Mouse (Mus musculus) midbrain, embryonic 15.5 days (tissue): Measurements from ENCODE around the gene H2-T22. TPM values are rescaled to one million over a fixed set of nuclear protein-coding genes. Genes with fewer than 3 reads are reported as not detected.
A peak's percentile ranks its signal among the peaks of the same experiment; 100 is the strongest.

Source experiments
- ATAC-seq: fragments of 200-750 bp; cut with Nextera tagmentation; replicated peaks from 2 replicates; pipeline ENCODE4 v1.8.0; 2017; ENCODE audit warnings: moderate TSS enrichment
- H3K27ac ChIP-seq: fragments of 300-500 bp; sonication (generic); 2 replicates; pipeline ENCODE4 v1.5.1; 2015; ENCODE audit warnings: mild to moderate bottlenecking, inconsistent platforms
- H3K27me3 ChIP-seq: fragments of 300-500 bp; sonication (generic); replicated peaks from 2 replicates; pipeline ENCODE4 v1.6.1; 2015; ENCODE audit warnings: inconsistent platforms
- H3K36me3 ChIP-seq: fragments of 300-500 bp; sonication (generic); replicated peaks from 2 replicates; pipeline ENCODE4 v1.6.1; 2015; ENCODE audit warnings: inconsistent platforms
- H3K4me1 ChIP-seq: fragments of 300-500 bp; sonication (generic); 2 replicates; pipeline ENCODE4 v1.6.1; 2015; ENCODE audit warnings: inconsistent platforms
- H3K4me2 ChIP-seq: fragments of 300-500 bp; sonication (generic); 2 replicates; pipeline ENCODE4 v1.6.1; 2015; ENCODE audit warnings: inconsistent platforms, mild to moderate bottlenecking, moderate library complexity
- H3K4me3 ChIP-seq: fragments of 300-500 bp; sonication (generic); 2 replicates; pipeline ENCODE4 v1.5.1; 2015; ENCODE audit warnings: mild to moderate bottlenecking, inconsistent platforms
- H3K9ac ChIP-seq: fragments of 300-500 bp; sonication (generic); 2 replicates; pipeline ENCODE4 v1.6.1; 2015; ENCODE audit warnings: mild to moderate bottlenecking, inconsistent platforms
- H3K9me3 ChIP-seq: fragments of 300-500 bp; sonication (generic); 2 replicates; pipeline ENCODE4 v1.6.1; 2016; ENCODE audit warnings: inconsistent platforms
- WGBS: fragments of 180-500 bp; shearing (Covaris S2); methylation state at CpG from one replicate; pipeline ENCODE4 v1.1.7; 2015; ENCODE audit warnings: mixed read lengths; 5-methylcytosine and 5-hydroxymethylcytosine counted together
- polyA plus RNA-seq: library from polyadenylated mRNA; unstranded; fragments of >200 nt; fragmentation: Nextera tagmentation; extraction: Ambion mirVana; gene quantifications from 2 replicates; pipeline ENCODE4 v1.2.1, GENCODE M21; 2015

The H2-T22 gene
- polyA plus RNA-seq, 1 experiment from 2014 or later: 6.0 TPM

DNA sequence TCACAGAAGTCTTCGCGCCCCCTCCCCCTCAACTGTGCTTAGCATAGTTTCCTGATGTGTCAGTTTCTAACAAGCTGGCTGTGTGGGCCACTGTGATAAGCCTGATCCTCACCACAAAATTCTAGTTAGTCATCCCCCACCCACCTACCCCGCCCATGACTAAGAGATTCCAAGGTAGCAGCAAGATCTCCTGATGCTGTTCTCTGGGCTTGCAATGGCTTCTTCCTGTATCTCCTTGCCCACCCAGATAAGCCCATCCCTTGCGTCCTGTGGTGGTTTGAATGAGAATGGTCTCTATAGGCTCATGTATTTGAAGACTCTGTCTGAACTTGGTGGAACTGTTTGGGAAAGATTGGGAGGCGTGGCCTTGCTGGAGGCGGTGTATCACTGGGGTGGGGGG, 40.6 kb downstream of the H2-T22 start:
- Histone ChIP-seq H3K36me3 (no peaks in the 10 kb centered on the region), H3K4me3 (no peak overlapping the region), H3K9ac (no peak overlapping the region), H3K9me3 (no peaks in the 10 kb centered on the region), H3K27ac (no peak overlapping the region), H3K4me2 (no peak overlapping the region), H3K27me3 (no peaks in the 10 kb centered on the region), H3K4me1 (peaks cover 12% of the 10 kb centered on the region)
- 97% methylated on average over 6 of the region's 6 CpGs for WGBS
- ATAC-seq: no peak

DNA sequence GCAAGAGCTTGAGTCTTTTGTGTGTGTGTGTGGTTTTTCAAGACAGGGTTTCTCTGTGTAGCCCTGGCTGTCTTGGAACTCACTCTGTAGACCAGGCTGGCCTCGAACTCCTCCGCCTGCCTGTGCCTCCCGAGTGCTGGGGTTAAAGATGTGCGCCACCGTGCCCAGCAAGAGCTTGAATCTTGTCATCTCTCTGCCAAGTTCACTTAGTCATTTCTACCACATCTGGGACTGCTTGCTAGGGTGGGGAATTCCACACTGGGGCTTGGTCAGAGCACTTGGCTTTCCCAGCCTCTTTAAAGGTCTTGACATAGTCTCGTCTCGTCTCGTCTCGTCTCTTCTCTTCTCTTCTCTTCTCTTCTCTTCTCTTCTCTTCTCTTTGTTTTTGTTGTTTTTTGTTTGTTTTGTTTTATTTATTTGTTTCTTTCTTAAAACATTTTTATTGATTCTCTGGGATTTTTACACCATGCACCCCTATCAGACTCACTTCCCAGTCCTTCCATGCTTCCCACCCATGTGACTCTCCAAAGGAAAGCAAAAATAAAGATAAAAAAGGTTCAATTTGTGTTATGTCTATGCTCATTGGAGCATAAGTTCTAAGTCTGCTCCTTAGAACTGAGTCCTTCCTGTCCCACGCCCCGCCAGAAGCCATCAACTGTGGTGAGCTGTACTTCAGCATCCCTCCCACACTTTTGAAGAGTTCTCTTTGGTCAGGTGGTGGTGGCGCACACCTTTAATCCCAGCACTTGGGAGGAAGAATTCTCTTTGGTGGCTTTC, 41.2 kb downstream of the H2-T22 start:
- no peak overlapping the region for H3K4me3 ChIP-seq
- WGBS: 96% methylated on average over 12 of the region's 12 CpGs
- H3K27me3 ChIP-seq: no peaks in the 10 kb centered on the region
- no peak overlapping the region for H3K4me2 ChIP-seq
- H3K36me3 ChIP-seq: no peaks in the 10 kb centered on the region
- no peak overlapping the region for H3K9ac ChIP-seq
- ATAC-seq: no peak
- no peaks in the 10 kb centered on the region for H3K9me3 ChIP-seq
- no peak overlapping the region for H3K27ac ChIP-seq
- H3K4me1 ChIP-seq: peaks cover 14% of the 10 kb centered on the region

DNA sequence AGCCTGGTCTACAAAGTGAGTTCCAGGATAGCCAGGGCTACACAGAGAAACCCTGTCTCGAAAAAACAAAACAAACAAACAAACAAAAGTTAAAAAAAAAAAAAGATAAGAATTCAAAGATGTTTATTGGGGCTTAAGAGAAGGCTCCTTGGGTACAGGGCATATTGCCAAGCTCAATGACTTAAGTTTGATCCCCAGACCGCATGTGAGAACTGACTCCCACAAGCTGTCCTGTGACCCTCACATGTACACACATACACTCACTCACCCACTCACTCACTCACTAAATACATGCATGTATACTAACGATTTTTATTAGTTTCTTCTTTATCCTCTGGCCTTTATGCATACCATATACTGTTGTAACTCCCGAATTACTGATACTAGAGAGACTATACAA, 42.2 kb downstream of the H2-T22 start:
- Histone ChIP-seq H3K9me3 (no peaks in the 10 kb centered on the region), H3K9ac (no peak overlapping the region), H3K4me2 (no peak overlapping the region), H3K4me1 (peaks cover 22% of the 10 kb centered on the region), H3K27me3 (no peaks in the 10 kb centered on the region), H3K4me3 (no peak overlapping the region), H3K36me3 (no peaks in the 10 kb centered on the region), H3K27ac (no peak overlapping the region)
- ATAC-seq: no peak
- WGBS: 95% methylated on average over 4 of the region's 4 CpGs

DNA sequence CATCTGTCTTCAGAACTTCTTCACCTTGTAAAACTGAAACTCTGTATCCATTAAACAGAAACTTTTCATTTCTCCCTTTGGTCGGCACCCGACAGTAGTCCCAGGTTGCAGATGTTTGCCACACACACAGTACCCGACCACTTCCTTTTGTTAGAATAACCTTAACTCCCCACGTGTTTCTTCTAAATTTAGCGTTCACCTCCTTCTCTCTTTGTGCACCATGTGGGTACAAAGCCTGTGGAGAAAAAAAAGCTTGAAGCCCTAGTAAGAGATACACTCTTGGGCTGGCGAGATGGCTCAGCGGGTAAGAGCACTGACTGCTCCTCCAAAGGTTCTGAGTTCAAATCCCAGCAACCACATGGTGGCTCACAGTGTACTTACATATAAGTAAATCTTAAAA, 43.2 kb downstream of the H2-T22 start:
- WGBS: 90% methylated on average over 7 of the region's 7 CpGs

DNA sequence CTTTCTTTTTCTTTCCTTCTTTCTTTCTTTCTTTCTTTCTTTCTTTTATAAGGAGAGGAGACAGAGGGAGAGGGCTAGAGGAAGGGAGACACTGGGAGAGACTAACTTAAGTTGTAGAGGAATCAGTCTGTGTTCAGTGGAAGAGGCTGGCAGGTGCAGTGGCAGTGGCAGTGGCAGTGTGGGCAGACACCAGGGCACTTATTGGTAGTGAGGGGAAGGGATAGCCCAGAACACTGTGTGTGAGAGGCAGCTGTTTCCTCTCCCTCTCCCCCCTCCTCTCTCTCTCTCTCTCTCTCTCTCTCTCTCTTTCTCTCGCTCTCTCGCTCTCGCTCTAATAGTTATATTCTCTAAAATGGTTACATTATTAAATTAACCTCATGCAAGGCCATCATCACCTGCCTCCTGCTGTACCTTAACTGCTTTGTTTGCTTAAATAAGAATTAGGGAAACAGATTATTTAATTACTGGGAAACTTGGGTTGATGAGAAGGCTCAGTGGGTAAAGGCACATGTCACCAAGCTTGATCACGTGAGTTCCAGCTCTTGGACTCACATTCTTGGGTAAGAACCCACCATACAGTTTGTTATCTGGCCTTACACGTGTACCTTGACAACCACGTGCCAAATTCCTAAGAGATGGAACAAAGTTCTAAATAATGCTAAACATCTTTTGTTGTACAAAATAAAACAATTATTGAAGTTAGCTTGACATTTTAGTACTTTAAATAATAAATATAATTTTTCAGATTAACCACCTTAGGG, 43.8 kb downstream of the H2-T22 start:
- Histone ChIP-seq H3K9me3 (no peaks in the 10 kb centered on the region), H3K4me3 (no peak overlapping the region), H3K27ac (no peak overlapping the region), H3K9ac (no peak overlapping the region), H3K36me3 (no peaks in the 10 kb centered on the region), H3K27me3 (no peaks in the 10 kb centered on the region), H3K4me1 (peaks cover 25% of the 10 kb centered on the region), H3K4me2 (no peak overlapping the region)
- ATAC-seq: no peak
- whole genome bisulfite sequencing: 86% methylated on average over 6 of the region's 6 CpGs

More for the DNA sequence above, 43.2 kb downstream of the H2-T22 start:
- Histone ChIP-seq H3K27ac (no peak overlapping the region), H3K9ac (no peak overlapping the region), H3K9me3 (no peaks in the 10 kb centered on the region), H3K4me3 (no peak overlapping the region), H3K4me1 (peaks cover 24% of the 10 kb centered on the region), H3K36me3 (no peaks in the 10 kb centered on the region), H3K27me3 (no peaks in the 10 kb centered on the region), H3K4me2 (no peak overlapping the region)
- no peak for ATAC-seq

DNA sequence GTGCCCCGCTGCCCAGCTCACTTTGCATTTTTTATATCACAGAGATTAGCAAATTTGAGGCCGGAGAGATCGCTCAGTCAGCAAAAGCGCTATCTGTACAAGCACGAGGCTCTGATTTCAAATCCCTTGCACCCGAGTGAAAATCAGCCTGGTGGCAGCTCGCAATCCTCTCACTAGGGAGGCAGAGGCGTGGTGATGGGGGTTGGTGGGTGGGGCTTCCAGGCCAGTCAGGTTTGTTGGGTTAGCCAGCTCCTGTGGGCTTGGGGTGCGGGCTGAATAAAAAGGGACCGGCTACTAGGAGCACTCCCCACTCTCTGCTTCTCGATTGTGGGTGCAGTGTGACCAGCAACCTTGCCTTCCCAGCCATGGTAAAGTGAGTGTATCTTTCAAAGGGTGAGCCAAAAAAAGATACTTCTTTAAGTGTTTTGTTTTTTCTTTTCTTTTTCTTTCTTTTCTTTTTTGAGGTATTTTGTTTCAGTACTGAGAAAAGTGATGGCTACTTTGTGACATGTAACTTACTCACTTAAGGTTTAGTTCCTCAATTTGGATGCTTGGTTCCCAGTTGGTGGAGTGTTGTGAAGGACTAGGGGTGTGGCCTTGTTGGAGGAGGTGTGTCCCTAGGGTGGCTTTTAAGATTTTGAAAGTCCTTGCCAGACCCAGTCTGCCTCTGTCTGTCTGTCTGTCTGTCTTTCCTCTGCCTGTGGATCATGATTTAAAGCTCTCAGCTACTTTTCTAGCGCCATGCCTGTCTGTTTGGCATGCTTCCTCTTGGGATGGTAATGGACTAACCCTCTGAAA, 44.6 kb downstream of the H2-T22 start:
- WGBS: 48% methylated on average over 12 of the region's 12 CpGs
- Histone ChIP-seq H3K4me1 (peaks cover 28% of the 10 kb centered on the region), H3K4me3 (no peak overlapping the region), H3K9ac (peak overlapping the region; percentile 20; the same call in 1 of the 2 replicates), H3K27ac (no peak overlapping the region), H3K4me2 (0 out of 2 replicates have a peak overlapping the region, but pooled peaks have one; percentile 6), H3K9me3 (no peaks in the 10 kb centered on the region), H3K36me3 (no peaks in the 10 kb centered on the region), H3K27me3 (no peaks in the 10 kb centered on the region)
- ATAC-seq: no peak

DNA sequence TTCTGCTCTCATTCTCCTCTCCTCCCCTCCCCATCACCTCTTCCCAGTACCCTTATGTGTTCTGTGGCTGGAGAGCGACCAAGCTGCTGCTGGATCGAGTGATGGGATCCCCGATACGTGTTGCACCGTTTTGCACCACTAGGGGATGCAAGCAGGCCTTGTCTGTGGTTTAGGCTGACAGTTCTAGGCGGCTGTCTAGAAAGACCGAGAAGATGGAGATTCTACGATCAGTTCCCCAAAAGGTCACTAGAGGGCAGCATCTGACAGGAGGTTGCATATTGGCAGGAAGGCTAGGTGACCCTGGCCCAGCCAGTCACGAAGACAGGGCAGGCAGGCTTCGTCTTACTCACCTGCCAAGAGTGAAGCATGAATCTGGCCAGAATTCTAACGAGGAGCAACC, 45.6 kb downstream of the H2-T22 start:
- Histone ChIP-seq H3K4me2 (peak overlapping the region; percentile 19; the same call in 1 of the 2 replicates), H3K36me3 (no peaks in the 10 kb centered on the region)
- WGBS: 2% methylated on average over 11 of the region's 11 CpGs

DNA sequence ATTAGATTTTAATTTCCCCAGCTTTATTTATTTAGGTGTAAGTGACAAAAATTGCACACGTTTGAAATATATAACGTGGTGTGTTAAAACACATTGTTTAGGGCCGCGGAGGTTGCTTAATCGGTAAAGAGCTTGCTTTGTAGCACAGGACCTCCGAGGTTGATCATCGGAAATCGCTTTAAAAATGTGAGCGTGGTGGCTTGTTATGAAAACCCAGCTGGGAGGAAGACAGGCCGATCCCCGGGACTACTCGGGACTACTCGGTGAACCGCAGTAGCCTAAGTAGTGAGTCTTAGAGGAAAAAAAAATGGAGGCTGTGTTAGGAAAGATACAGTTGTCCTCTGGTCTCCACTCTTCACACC, 47.7 kb downstream of the H2-T22 start:
- Histone ChIP-seq H3K27ac (peak overlapping the region; percentile 51), H3K36me3 (0 out of 2 replicates have a peak, but pooled peaks cover under 1% of the 10 kb centered on the region), H3K4me3 (peak overlapping the region; percentile 55), H3K9me3 (no peaks in the 10 kb centered on the region), H3K4me1 (peaks cover 28% of the 10 kb centered on the region), H3K27me3 (no peaks in the 10 kb centered on the region), H3K9ac (peak overlapping the region; percentile 54), H3K4me2 (peak overlapping the region; percentile 75)
- WGBS: 5% methylated on average over 14 of the region's 14 CpGs
- no peak for ATAC-seq

More for the DNA sequence above, 45.6 kb downstream of the H2-T22 start:
- ATAC-seq: peak; percentile 56
- no peaks in the 10 kb centered on the region for H3K9me3 ChIP-seq
- H3K4me1 ChIP-seq: peaks cover 28% of the 10 kb centered on the region
- no peaks in the 10 kb centered on the region for H3K27me3 ChIP-seq
- no peak overlapping the region for H3K27ac ChIP-seq
- H3K9ac ChIP-seq: no peak overlapping the region
- no peak overlapping the region for H3K4me3 ChIP-seq

DNA sequence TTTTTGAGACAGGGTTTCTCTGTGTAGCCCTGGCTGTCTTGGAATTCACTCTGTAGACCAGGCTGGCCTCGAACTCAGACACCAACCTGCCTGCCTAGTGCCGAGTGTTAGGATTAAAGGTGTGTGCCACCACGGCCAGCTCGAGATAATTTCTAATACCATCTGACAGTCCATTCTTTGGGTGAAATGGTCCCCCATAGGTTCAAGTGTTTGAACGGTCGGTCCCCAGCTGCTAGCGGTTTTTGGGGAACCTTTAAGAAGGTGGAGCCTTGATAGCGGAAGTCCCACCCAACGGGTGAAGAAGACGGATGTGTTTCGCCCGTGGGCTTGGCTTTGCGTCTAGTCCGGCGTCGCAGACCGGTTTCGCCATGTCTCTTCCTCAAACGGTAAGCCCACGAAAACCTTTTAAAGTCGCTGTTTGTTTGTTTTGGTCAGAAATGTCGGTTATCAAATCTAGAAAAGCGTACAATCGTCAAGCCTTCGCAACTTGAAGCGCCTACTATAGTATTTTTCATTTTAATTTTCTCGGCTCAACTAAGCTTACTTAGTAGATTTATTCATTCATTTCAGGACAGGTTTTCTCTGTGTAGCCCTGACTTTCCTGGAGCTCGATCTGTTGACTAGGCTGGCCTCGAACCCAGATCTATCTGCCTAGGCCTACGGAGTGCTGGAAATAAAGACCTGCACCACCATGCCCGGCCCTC, 48.2 kb downstream of the H2-T22 start:
- H3K9me3 ChIP-seq: no peaks in the 10 kb centered on the region
- peak overlapping the region; percentile 75 for H3K4me2 ChIP-seq
- no peaks in the 10 kb centered on the region for H3K27me3 ChIP-seq
- peak overlapping the region; percentile 51 for H3K27ac ChIP-seq
- peaks cover 28% of the 10 kb centered on the region for H3K4me1 ChIP-seq
- peak; percentile 84 for ATAC-seq
- H3K9ac ChIP-seq: peak overlapping the region; percentile 54
- 3% methylated on average over 31 of the region's 31 CpGs for WGBS
- peak overlapping the region; percentile 55 for H3K4me3 ChIP-seq
- peaks cover 6% of the 10 kb centered on the region; the same call in 1 of the 2 replicates for H3K36me3 ChIP-seq

DNA sequence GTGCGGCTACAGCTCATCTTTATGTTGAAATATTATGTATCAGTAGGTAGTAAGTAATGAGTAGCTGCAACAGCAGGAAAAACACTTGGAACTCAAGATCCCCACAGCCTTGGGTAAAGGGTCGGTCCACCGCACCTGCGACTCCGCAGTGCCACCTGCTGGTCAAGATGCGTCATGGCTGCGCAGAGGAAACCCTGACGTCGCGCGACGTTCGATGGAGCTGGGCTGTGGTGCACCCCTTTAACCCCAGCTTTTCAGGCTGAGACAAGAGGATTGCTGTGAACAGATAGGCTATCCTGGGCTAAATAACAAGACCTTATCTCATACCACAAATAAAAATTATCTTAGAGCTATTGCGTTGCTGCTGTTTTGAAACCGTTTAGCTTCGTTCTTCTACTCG, 48.9 kb downstream of the H2-T22 start:
- H3K9ac ChIP-seq: no peak overlapping the region
- 7% methylated on average over 17 of the region's 17 CpGs for WGBS
- ATAC-seq: peak; percentile 73
- H3K36me3 ChIP-seq: peaks cover 11% of the 10 kb centered on the region
- H3K4me2 ChIP-seq: peak overlapping the region; percentile 75
- peak overlapping the region; percentile 55 for H3K4me3 ChIP-seq
- H3K27ac ChIP-seq: peak overlapping the region; percentile 57
- peaks cover 28% of the 10 kb centered on the region for H3K4me1 ChIP-seq
- H3K9me3 ChIP-seq: no peaks in the 10 kb centered on the region
- no peaks in the 10 kb centered on the region for H3K27me3 ChIP-seq

DNA sequence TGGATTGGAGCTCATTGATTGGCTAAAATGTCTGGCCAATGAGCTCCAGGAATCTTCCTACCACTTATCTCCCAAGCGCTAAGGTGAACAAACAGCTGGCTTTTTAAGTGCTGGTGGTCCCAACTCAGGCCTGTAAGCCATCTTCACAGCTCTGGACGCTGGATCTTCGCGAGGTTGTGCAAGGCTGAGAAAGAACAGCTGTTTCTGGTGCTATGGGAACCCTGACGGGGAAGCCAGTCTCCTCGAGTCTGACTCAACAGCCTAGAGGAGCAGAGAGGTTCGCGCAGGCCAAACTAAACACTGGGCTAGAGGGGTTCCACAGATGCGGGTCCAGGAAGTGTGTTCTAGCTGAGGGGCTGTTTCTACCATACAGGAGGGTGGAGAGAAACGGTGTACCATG, 50.8 kb downstream of the H2-T22 start:
- Histone ChIP-seq H3K4me3 (no peak overlapping the region), H3K27ac (no peak overlapping the region), H3K27me3 (no peaks in the 10 kb centered on the region), H3K9me3 (no peaks in the 10 kb centered on the region), H3K4me2 (no peak overlapping the region), H3K9ac (no peak overlapping the region), H3K4me1 (peaks cover 16% of the 10 kb centered on the region), H3K36me3 (peaks cover 25% of the 10 kb centered on the region)
- WGBS: 54% methylated on average over 10 of the region's 10 CpGs
- no peak for ATAC-seq
